Mouse (Mus musculus) heart, adult 2 months (tissue): ENCODE results near the gene Tgm3.

Source experiments
- CTCF ChIP-seq: fragments of 200-600 bp; IDR thresholded peaks from 2 replicates; pipeline ENCODE4 v1.8.1; 2022; ENCODE audit warnings: antibody characterized with exemption, mild to moderate bottlenecking, moderate library complexity
- POLR2A ChIP-seq: fragments of 200-500 bp; IDR thresholded peaks from 2 replicates; pipeline ENCODE4 v1.6.1; 2011; ENCODE audit warnings: mild to moderate bottlenecking, low read depth, low read length, control low read depth; ENCODE audit not compliant: insufficient read depth

GRCm38 (mm10) chr2:129999296-129999695 lies 12.9 kb upstream of the Tgm3 start:
- no peak for TF ChIP-seq CTCF
- no peak for TF ChIP-seq POLR2A
